Mouse (Mus musculus) heart, embryonic 11.5 days (tissue): Measurements from ENCODE around the gene Twf1. TPM values are rescaled to one million over a fixed set of nuclear protein-coding genes. Genes with fewer than 3 reads are reported as not detected.

Source experiments
- ATAC-seq: fragments of 200-750 bp; cut with Nextera tagmentation; replicated peaks from 2 replicates; pipeline ENCODE4 v1.8.0; 2017; ENCODE audit warnings: moderate library complexity; ENCODE audit not compliant: insufficient number of reproducible peaks, low FRiP score, low TSS enrichment
- H3K27ac ChIP-seq: fragments of 300-500 bp; sonication (generic); 2 replicates; pipeline ENCODE4 v1.5.1; 2014; ENCODE audit warnings: mild to moderate bottlenecking, low read depth, low read length
- H3K27me3 ChIP-seq: fragments of 300-500 bp; sonication (generic); 2 replicates; pipeline ENCODE4 v1.6.1; 2014; ENCODE audit warnings: mild to moderate bottlenecking, low read length, mixed read lengths; ENCODE audit not compliant: control insufficient read depth, insufficient read depth
- H3K36me3 ChIP-seq: fragments of 300-500 bp; sonication (generic); 2 replicates; pipeline ENCODE4 v1.6.1; 2014; ENCODE audit warnings: mild to moderate bottlenecking, low read length, moderate library complexity, mixed read lengths; ENCODE audit not compliant: control insufficient read depth, insufficient read depth
- H3K4me1 ChIP-seq: fragments of 300-500 bp; sonication (generic); 2 replicates; pipeline ENCODE4 v1.6.1; 2014; ENCODE audit warnings: low read length; ENCODE audit not compliant: control insufficient read depth, insufficient read depth
- H3K4me2 ChIP-seq: fragments of 300-500 bp; sonication (generic); 2 replicates; pipeline ENCODE4 v1.6.1; 2014; ENCODE audit warnings: mild to moderate bottlenecking, moderate library complexity
- H3K4me3 ChIP-seq: fragments of 300-500 bp; sonication (generic); 2 replicates; pipeline ENCODE4 v1.5.1; 2014; ENCODE audit warnings: low read depth, low read length
- H3K9ac ChIP-seq: fragments of 300-500 bp; sonication (generic); 2 replicates; pipeline ENCODE4 v1.6.1; 2014; ENCODE audit warnings: mild to moderate bottlenecking, low read depth, low read length, moderate library complexity
- H3K9me3 ChIP-seq: fragments of 300-500 bp; sonication (generic); replicated peaks from 2 replicates; pipeline ENCODE4 v1.6.1; 2016; ENCODE audit warnings: low read length; ENCODE audit not compliant: control insufficient read depth
- WGBS: fragments of 180-500 bp; shearing (Covaris S2); extraction: QIAGEN DNeasy Blood & Tissue Kit; methylation state at CpG from one replicate; pipeline ENCODE4 v1.1.7; 2014; ENCODE audit not compliant: insufficient replicate concordance; 5-methylcytosine and 5-hydroxymethylcytosine counted together
- polyA plus RNA-seq: library from polyadenylated mRNA; unstranded; fragments of >200 nt; fragmentation: Nextera tagmentation; extraction: Ambion mirVana; gene quantifications from 2 replicates; pipeline ENCODE4 v1.2.1, GENCODE M21; 2014

Twf1 gene
- polyA plus RNA-seq, 1 experiment from 2014 or later, result 54.5 TPM

- Histone ChIP-seq H3K9ac (no peak overlapping the region), H3K27ac (no peak overlapping the region), H3K4me3 (no peak overlapping the region), H3K4me1 (no peaks in the 10 kb centered on the region), H3K4me2 (no peak overlapping the region), H3K36me3 (no peaks in the 10 kb centered on the region), H3K27me3 (no peaks in the 10 kb centered on the region), H3K9me3 (no peaks in the 10 kb centered on the region)
- WGBS, result 78% methylated on average over 9 of the region's 9 CpGs
- ATAC-seq, result no peak
Measured at GRCm38 (mm10) chr15:94565854-94566253, 23.8 kb downstream of the Twf1 start.

- WGBS, result 77% methylated on average over 2 of the region's 2 CpGs
- no peak for ATAC-seq
- Histone ChIP-seq H3K9ac (no peak overlapping the region), H3K4me2 (no peak overlapping the region), H3K9me3 (no peaks in the 10 kb centered on the region), H3K4me3 (no peak overlapping the region), H3K27me3 (no peaks in the 10 kb centered on the region), H3K4me1 (no peaks in the 10 kb centered on the region), H3K27ac (no peak overlapping the region), H3K36me3 (no peaks in the 10 kb centered on the region)
Measured at GRCm38 (mm10) chr15:94564909-94565308, 24.8 kb downstream of the Twf1 start.

- WGBS, result 70% methylated on average over 17 of the region's 17 CpGs
- Histone ChIP-seq H3K9me3 (no peaks in the 10 kb centered on the region), H3K4me2 (no peak overlapping the region), H3K36me3 (no peaks in the 10 kb centered on the region), H3K9ac (no peak overlapping the region), H3K27ac (no peak overlapping the region), H3K4me1 (no peaks in the 10 kb centered on the region), H3K4me3 (no peak overlapping the region), H3K27me3 (no peaks in the 10 kb centered on the region)
- ATAC-seq, result no peak
Measured at GRCm38 (mm10) chr15:94558895-94559656, 30.6 kb downstream of the Twf1 start.

- Histone ChIP-seq H3K9ac (no peak overlapping the region), H3K9me3 (no peaks in the 10 kb centered on the region), H3K4me2 (no peak overlapping the region), H3K27ac (no peak overlapping the region), H3K4me3 (no peak overlapping the region), H3K36me3 (no peaks in the 10 kb centered on the region), H3K4me1 (no peaks in the 10 kb centered on the region), H3K27me3 (no peaks in the 10 kb centered on the region)
- no peak for ATAC-seq
- WGBS, result 25% methylated on average over 7 of the region's 7 CpGs
Measured at GRCm38 (mm10) chr15:94557442-94557841, 32.2 kb downstream of the Twf1 start.

GRCm38 (mm10) chr15:94553536-94553935, 36.2 kb downstream of the Twf1 start:
- WGBS, result 91% methylated on average over 9 of the region's 9 CpGs

GRCm38 (mm10) chr15:94544844-94545243, 44.8 kb downstream of the Twf1 start:
- Histone ChIP-seq H3K4me3 (no peak overlapping the region), H3K9me3 (no peaks in the 10 kb centered on the region; the same call in 1 of the 2 replicates), H3K9ac (no peak overlapping the region), H3K4me2 (no peak overlapping the region), H3K36me3 (no peaks in the 10 kb centered on the region), H3K27me3 (no peaks in the 10 kb centered on the region), H3K27ac (no peak overlapping the region), H3K4me1 (peaks cover 5% of the 10 kb centered on the region)
- 83% methylated on average over 4 of the region's 4 CpGs for WGBS
- no peak for ATAC-seq

More at GRCm38 (mm10) chr15:94553536-94553935, 36.2 kb downstream of the Twf1 start:
- Histone ChIP-seq H3K4me2 (no peak overlapping the region), H3K36me3 (no peaks in the 10 kb centered on the region), H3K9ac (no peak overlapping the region), H3K27me3 (no peaks in the 10 kb centered on the region), H3K4me1 (no peaks in the 10 kb centered on the region), H3K9me3 (no peaks in the 10 kb centered on the region; the same call in 1 of the 2 replicates), H3K4me3 (no peak overlapping the region), H3K27ac (no peak overlapping the region)
- no peak for ATAC-seq

GRCm38 (mm10) chr15:94544052-94544636, 45.5 kb downstream of the Twf1 start:
- H3K9ac ChIP-seq, result peak overlapping the region; percentile 75
- H3K4me2 ChIP-seq, result peak overlapping the region; percentile 65
- H3K4me1 ChIP-seq, result peaks cover 5% of the 10 kb centered on the region
- ATAC-seq, result no peak
- H3K9me3 ChIP-seq, result no peaks in the 10 kb centered on the region
- no peaks in the 10 kb centered on the region for H3K27me3 ChIP-seq
- no peak overlapping the region for H3K27ac ChIP-seq
- peak overlapping the region; percentile 71 for H3K4me3 ChIP-seq
- WGBS, result 44% methylated on average over 9 of the region's 9 CpGs
- H3K36me3 ChIP-seq, result no peaks in the 10 kb centered on the region

GRCm38 (mm10) chr15:94543409-94544051, 46.2 kb downstream of the Twf1 start, which contains the start of the genes Pus7l and Irak4:
Gene Pus7l (minus strand): TSS chr15:94543547.
Gene Irak4 (plus strand): TSS chr15:94543643.
- WGBS, result under 1% methylated on average over 43 of the region's 45 CpGs

More at GRCm38 (mm10) chr15:94543409-94544051, 46.2 kb downstream of the Twf1 start, which contains the start of the genes Pus7l and Irak4:
- ATAC-seq, result peak; percentile 98
- Histone ChIP-seq H3K27me3 (no peaks in the 10 kb centered on the region), H3K4me2 (peak within 1 kb of the TSS; percentile 78), H3K4me3 (peak within 1 kb of the TSS; percentile 71), H3K27ac (no peak within 1 kb of the TSS), H3K4me1 (peaks cover 5% of the 10 kb centered on the region), H3K36me3 (no peaks in the 10 kb centered on the region), H3K9ac (peak within 1 kb of the TSS; percentile 75), H3K9me3 (no peaks in the 10 kb centered on the region)
